Mouse (Mus musculus) gastrocnemius, postnatal 14 days (tissue): ENCODE data around the gene Frmd4b. TPM values are rescaled to one million over a fixed set of nuclear protein-coding genes. Genes with fewer than 3 reads are reported as not detected.
A peak's percentile ranks its signal among the peaks of the same experiment; 100 is the strongest.

Experiments
- DNase-seq: peaks from one replicate; pipeline ENCODE4 v3.0.0; 2021; ENCODE audit warnings: mixed read lengths
- intact Hi-C: fragments of 180-260 bp; cut with DNase I; formaldehyde crosslinking; loops from one replicate; pipeline ENCODE4 v1.15.1; 2025; ENCODE audit warnings: low total_unique reads
- total RNA-seq, 2 experiments: library from RNA; stranded (reverse); gene quantifications; 2 replicates each; pipeline ENCODE4 v1.2.3; 2021

Frmd4b gene
- total RNA-seq, 2 experiments from 2014 or later, result 14.5 to 14.6 TPM

DNA sequence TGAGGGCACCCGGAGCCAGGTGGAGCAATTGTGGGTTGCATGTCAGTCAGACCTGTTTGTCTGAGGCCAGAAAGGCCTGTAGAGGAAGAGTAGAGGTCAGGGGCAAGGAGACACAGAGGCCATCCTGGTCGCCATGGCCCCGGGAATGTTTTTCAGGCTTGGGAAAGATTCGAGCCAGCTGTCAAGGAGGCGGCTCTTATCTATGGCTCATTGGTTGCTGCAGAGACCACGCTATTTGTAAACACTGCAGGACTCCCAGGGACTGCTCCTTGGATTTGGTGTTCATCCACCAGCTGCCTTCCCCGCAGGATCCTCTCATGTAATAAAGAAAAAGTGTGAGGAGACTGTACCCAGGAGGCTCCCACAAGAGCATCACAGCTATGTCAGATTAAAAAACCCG, 34.6 kb downstream of the Frmd4b start:
- no peak for DNase-seq

DNA sequence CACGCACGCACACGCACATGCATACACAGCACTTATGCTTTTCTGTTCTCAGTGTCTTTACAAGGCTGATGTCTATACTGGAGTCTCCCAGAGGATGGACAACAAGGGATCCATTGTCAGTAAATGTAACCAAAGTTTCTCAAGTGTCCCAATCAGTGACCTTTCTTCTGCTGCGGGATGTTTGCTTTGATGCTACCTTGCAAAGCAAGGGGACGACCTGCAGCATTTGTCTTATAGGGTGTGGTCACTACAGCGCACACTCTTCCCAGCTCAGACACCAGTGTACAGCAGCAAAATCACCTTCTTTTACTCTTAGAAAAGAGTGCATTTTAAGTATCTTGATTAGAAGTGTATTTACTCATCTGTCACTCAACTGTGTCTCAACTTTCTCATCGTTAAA, 35.4 kb downstream of the Frmd4b start:
- DNase-seq, result no peak
- intact Hi-C loops, result no loop called here

More for the DNA sequence above, 34.6 kb downstream of the Frmd4b start:
- intact Hi-C loops, result no loop called here

DNA sequence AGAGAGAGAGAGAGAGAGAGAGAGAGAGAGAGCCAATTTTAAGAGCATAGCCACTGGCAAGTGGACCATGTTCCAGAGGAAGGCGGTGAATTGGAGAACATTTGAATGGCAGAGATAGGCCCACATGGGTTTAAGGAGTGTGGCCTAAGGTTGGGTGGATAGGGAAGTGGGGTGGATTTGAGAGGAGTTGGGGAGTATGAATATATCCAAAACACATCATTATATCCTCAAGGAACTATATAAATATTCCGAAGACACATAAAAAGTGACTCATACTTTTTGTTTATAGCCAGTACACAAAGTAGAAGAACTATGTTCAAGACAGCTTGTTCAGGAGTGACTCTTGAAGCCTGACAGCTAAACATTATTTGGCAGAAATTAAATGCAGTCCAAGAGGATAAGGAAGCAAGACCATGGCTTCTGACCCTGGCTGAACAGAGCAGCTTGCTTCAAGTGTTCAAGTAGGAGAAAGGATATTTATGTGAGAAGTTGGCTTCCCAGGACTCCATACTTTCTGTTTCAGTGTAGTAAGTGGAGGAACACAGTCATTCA, 36.8 kb downstream of the Frmd4b start:
- no peak for DNase-seq
- intact Hi-C loops, result no loop called here

DNA sequence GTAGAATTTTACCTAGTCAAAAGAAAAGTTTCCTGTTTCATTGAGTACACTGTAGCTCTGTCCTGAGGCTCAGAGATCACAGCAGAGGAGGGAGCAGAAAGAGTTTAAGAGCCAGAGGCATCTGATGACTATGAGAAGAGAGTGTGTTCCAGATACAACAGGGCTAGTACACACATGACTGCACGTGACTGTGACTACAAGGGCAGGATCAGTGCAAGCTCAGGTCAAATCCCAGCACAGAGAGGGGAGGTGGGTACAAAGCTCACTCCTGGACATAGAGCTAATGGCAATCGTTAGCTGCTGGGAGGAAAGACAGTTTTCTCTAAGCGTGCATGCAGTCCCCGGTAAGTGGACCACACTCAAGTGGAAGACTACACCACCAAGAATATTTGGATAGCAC, 37.6 kb downstream of the Frmd4b start:
- no peak for DNase-seq
- intact Hi-C loops, result no loop called here

DNA sequence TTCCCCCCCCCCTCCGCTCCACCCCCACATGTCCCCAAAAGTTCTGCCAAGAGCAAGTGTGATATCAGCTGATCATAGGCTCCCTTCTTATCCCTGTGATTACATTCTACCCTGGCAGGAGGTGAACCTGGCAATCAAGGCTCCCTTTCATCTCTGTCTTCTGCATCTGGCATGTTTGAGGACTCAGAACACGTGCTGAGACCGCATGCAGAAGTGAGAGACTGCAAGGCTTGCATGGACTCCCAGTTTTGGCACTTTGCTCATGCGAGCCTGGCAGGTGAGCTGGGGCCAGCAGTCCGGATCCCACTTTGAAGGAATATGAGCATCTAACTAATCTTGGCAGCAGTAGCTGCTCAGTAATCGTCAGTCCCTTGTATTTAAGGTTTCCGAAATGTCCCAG, 39.1 kb downstream of the Frmd4b start:
- intact Hi-C loops, result no loop called here

DNA sequence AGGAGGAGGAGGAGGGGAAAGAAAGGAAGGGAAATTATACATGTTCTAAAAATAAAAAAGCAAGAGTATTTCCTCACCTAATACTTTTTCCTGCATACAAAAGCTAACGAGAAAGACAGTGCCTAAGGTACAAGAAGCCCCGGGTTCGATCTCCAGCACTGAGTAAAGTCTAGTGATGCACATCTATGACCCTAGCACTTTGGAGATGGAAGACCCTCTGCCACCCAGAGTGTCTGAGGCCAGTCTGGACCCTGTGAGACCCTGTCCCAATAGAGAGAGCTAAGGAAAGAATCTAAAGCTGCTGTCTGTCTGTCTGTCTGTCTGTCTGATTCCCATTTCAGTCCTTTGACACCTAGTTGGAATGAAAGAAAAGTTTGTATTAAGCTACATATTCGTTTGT, 40.0 kb downstream of the Frmd4b start:
- intact Hi-C loops, result no loop called here
- DNase-seq, result no peak

More for the DNA sequence above, 39.1 kb downstream of the Frmd4b start:
- no peak for DNase-seq

DNA sequence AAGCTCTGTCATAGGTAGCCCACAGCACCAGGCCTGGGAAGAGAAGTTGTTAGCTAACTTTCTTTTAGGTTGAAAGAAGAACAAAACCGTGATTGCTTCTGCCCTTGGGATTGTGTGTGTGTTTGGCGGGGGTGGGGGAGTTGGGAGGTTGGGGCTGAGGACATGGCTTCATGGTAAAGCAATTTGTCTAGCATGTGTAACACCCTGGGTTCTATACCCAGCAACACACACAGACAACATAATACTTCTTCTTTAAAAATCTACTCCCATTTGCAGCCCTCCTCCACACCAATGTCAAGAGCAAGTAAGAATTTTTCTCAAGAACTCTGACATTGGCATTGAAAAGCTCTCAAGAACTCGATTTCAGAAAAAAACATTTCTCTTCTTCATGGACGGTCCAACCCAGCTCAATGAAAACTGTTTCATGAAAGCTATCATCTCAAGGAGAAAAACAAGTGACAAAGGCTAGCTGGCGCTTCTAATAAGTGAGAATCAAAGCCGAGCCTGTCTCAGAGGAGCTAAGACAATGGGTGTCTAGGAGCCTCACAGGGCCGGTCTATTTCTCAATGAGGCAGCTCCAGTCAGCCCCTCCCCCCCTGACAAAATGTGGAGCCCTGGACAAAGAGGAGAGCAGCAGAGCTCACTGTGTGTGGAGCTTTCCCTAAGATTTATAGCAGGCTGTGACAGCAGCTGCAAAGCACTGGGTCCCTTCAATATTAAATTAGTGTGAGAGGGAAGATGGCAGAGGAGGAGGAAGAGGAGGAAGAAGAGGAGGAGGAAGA, 40.6 kb downstream of the Frmd4b start:
- intact Hi-C loops, result no loop called here
- no peak for DNase-seq

DNA sequence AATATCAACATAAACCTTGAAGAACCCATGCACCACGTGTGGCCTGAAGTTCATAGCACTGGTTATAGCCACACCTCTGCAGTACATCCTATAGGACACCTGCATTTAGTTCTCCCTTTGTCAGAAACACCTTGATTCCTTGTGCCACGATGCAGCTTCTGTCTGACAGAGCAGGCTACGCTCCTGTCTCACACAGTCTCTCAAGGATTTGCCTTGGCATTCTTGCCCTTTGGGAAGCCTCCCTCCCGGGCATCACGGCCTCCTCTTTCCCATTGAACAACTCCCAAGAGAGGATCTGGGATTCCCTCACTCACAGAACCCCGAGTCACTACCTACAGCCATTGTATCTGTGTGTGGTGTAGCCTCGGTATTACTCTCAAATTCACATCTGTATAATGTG, 41.2 kb downstream of the Frmd4b start:
- intact Hi-C loops, result no loop called here
- no peak for DNase-seq

DNA sequence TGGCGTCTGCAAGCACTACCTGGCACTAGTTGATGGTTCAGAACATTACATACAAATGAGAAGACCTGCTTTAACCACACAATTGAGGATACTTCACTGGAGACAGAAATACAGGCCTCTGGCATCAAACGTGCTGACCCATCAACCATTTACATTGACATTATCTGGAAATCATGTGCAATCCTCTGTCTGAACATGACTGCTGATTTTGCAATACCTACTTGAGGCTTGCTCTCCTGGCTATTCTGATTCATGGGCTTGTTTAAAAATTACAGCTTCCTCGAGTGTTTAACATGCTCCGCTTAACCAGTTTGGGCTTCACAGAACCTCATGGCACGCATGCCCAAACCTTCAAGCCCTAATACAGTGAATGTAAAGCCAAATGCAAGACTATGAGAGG, 42.4 kb downstream of the Frmd4b start:
- intact Hi-C loops, result no loop called here
- no peak for DNase-seq

DNA sequence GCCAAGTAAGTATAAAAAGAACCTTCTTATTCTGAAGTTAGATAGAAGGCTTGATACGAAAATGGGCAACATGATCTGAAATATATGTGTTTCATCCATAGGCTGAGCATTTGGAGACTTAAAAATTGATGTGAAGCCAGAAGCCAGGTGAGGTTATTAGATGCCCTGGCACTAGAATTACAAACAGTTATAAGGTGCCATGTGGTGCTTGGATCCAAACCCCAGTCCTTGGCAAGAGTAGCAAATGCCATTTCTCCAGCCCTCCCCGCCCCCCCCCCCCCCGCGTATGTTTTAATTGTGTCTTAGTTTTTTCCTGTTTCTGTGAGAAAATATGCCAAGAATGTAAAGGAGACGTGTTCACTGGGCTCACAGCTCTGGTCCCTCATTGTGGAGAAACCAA, 45.1 kb downstream of the Frmd4b start:
- intact Hi-C loops, result no loop called here
- DNase-seq, result no peak

DNA sequence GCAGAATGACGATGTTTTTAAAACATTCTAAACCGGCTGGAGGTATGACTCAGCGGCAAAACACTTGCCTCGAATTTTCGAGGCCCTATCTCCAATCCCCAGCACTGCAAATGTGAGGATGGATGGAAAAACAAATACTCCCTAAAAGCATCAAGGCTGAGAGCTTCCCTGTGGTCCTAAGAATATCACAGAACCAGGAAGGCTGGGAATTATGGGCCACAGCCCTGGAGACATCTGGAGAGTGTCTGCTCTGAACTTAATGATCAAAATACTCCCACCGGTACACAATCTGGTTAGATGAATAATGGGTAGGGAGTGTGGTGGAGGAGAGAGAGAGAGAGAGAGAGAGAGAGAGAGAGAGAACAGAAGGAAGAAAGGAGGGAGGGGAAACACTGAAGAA, 48.8 kb downstream of the Frmd4b start:
- DNase-seq, result no peak
- intact Hi-C loops, result no loop called here

DNA sequence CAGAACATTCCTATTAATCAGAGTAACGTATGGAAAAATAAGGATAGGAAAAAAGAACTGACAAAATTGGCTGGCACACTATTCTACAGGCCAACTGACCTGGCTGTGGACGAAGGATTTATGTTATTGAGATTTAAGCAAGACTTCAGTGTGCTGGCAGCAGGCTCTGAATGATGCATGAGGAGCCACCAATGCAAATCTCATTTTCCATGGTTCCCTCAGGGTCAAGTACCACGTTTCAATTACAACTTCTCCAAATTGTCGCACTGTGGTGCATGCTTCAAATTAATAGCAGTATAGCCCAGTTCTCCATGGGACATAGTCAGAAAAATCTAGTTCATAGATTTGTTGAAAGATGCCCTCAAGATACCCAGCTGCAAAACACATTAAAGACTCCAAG, 50.6 kb downstream of the Frmd4b start:
- no peak for DNase-seq
- intact Hi-C loops, result no loop called here

DNA sequence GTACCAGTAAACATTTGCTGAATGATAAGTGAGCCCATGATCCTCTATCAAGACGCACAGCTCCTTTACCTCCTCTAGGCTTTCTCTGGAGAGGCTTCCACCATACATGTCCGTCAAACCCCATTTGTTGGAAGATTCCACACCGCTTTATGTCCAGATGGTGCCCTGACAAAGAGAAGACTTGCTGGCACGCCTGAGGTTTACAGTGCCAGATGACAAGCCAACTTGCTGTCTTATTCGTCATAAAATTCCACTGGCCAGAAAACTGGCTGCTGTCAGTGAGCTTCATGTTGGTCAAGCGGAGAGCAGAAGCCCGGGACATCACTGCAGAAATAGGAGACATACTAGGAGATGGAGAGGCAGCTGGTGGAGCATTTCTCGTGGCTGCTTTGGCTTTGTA, 60.2 kb downstream of the Frmd4b start:
- intact Hi-C loops, result no loop called here
- no peak for DNase-seq

DNA sequence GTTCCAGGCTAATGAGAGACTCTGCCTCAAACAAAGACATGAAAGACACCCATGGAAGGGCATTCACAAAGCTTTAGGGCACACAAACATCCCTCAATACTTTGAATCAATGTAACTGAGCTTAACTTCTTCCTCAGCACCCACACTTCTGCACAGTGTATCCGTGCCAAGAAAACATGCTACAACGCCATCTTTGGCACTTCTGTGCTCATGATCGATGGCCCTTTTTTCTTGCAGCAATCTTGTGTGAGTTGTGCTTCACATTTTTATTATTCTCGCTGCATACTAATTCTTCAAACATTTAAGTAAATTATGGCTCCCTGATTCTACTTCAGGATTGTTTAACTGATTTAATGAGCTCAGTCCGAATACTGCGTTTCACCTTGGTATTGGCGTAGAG, 61.7 kb downstream of the Frmd4b start:
- intact Hi-C loops, result no loop called here
- DNase-seq, result no peak

DNA sequence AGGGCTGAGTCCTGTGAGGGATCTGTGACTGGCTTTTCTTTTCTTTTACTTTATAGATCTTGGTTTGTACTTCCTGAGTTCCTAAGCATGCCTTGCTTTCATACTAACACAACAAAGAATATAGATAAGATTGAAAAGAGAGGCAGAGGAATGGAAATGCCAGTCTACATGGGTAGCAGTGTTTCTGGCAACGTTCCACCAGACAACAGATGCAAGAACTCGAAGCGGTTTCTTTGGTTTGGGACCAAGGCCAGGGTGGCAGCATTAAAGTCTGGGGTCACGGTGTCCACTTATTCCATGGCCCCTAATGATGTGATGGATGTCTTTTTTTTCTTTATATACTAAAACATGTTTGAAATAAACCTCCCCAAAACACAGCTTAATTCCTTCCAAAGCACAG, 63.9 kb downstream of the Frmd4b start:
- intact Hi-C loops, result no loop called here
- no peak for DNase-seq

DNA sequence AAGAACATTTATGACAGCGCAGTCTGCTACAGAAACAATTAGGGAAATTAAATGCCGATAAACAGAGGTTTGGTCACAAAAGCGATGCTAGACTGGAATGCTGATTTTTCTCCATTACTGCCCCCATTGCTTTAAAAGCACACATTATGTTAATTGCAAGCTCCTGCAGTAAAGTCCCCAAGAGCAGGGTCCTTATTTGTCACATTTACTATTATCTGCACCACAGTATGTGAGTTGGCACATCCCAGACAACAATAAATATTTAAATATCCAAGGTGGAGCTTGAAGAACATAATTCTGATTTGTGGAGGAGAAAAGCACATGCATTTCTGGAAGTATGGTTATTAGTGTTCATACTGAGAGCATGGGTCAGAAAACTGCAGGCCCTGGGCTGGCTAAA, 64.8 kb downstream of the Frmd4b start:
- intact Hi-C loops, result no loop called here
- DNase-seq, result no peak

DNA sequence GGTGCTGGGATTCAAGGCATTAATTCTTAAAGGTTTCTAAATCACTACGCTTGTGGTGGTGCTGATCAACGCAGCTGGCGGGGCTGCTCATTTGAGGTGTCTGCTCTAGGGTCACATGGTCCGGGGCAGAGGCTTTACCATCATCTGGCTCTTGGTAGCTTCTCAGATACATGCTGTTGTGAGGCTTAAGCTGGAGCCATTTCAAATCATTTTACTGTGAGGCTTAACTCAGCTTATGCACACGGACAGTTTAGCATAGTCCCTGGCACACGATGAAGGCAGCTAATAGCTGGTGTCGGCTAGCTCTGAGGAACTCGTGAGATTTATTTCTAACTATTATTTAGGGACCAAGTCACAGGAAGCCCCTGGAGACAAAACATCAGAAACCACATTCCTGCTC, 65.5 kb downstream of the Frmd4b start:
- intact Hi-C loops, result no loop called here
- DNase-seq, result no peak

DNA sequence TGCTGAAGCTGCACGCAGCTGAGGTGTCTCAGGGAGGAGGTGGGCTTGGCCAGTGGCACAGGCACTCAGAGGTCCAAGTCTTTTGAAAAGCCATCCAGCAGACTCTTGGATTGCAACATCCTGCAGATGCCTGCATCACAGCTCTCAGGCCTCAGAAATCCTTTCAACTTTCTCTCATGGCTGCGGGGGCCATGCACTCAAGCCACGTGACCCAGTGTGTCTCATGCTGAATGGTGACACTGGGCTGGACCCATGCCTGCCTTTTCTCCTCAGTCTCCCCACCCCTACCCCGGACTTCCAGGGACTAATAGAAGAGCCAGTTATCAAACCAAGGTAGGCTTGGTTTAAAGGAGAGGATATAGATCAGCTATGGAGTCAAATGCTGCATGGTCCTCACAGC, 66.2 kb downstream of the Frmd4b start:
- intact Hi-C loops, result no loop called here
- DNase-seq, result no peak

DNA sequence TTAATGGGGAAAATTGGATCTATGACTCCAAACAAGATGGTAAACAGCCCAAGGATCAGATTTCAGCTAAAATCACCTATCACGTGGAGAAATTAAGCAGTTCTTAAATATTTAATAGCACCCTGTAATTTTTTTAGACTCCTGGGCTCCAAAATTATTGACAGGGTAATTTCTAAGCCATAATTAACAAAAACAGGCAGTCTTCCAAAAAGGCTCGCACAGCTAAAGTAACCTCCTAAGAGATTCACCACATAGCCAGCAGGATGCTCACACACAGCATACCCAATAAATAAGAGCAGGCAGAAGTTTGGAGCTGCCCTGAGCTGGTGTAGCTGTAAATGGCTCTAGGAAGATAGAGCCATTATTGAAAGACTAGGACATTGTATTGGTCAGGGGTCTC, 76.9 kb downstream of the Frmd4b start:
- intact Hi-C loops, result no loop called here
- no peak for DNase-seq

DNA sequence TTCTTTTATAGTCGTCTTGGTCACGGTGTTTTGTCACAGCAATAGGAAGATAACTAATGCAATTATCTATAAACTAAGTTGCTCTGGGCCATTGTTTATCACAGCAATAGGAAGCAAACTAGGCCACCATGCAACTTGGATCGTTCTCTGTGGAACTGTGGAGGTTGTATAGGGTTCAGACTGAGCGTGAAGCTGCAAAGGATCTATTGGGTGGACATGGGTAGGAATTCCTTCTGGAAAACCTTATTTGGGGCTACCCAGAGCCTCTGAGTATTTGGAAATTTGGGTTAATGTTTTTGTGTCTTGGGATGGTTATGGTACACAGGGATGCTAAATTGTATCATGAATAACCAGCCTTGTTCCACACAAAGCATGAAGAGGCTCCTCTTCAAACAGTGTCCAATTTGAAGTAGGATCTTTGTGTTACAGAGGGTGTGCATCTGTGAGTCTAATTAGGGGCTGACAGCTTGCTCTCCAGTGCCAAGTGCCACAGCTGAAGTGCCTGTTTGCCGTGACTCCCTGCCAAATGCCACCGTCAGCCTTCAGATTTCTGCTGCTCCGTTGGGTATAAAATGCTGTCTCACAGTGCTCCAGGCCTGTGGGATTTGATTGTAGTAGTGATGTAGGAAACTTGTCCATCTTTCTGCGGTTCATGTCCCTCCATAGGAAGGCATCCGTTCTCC, 81.4 kb downstream of the Frmd4b start:
- peak; percentile 21 for DNase-seq
- intact Hi-C loops, result loop anchor here (10.0 kb wide), 1 partner anchor 199 kb away; no protein-coding TSS in a partner anchor

DNA sequence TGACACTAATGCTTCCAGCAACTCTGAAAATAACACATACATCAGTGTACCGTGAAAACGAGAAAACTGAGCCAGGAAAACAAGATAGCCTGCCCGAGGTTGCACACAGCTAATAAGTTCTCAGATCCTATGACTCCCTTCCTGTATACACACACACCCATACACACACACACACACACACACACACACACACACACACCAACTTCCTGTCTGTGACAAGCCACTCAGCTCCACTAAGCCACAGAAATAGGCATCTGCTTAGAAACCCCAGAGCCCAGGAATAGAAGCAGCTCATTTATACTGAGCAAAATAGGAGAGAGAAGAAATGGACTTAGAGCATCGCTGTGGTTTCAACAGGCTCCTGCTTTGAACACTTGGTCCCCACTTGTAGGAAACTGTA, 86.3 kb downstream of the Frmd4b start:
- intact Hi-C loops, result loop anchor here (10.0 kb wide), 1 partner anchor 204 kb away; no protein-coding TSS in a partner anchor
- no peak for DNase-seq
